In the genomic region with DNA sequence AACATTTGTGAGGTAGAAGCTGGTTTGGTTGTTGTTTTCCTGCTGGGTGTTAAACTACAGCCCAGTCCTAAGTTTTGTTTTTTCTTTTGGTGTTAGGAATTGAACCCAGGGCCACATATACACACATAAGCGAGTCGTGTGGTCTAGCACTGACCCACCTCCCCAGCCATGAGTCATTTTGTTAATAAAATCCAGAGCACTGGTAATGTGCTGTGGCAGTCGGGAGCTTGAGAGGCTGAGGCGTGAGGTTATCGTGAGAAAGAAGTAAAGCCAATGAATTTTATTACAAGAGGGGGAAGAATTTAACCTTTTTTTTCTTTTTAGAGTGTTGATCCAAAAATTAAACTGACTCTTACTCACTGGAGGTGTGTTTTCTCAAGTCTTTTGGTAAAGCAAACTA, we compare ENCODE assay signal across 22 mouse cellular contexts. TPM values are rescaled to one million over a fixed set of nuclear protein-coding genes. Genes with fewer than 3 reads are reported as not detected.
"Had no signal": no experiment of that assay in that cellular context is flagged by ENCODE, and none has a peak within 500 bp of the region (broad histone marks: within the 10 kb centered on the region; RNA-seq: fewer than 3 reads in every experiment).

No protein-coding gene starts in this region.

- DNase-seq: kidney, adult 11 months; kidney, adult 8-10 months; kidney, postnatal 10 days; kidney, postnatal 36 days; liver; lung, adult 18-20 months; lung, postnatal 10 days; lung, postnatal 36 days; thymus, adult 2 months; thymus, postnatal 14 days; thymus, postnatal 4 days had no signal

- ATAC-seq: liver, embryonic 12.5 days; midbrain, embryonic 13.5 days; midbrain, embryonic 16.5 days had no signal

- H3K9me3 ChIP-seq: limb, embryonic 10.5 days; liver, embryonic 12.5 days; liver, embryonic 15.5 days; lung, embryonic 15.5 days; midbrain, embryonic 13.5 days had no signal

- H3K4me3 ChIP-seq: kidney, embryonic 15.5 days; limb, embryonic 10.5 days; limb, embryonic 13.5 days; liver, embryonic 12.5 days; liver, embryonic 15.5 days; lung, embryonic 15.5 days; midbrain, embryonic 10.5 days; midbrain, embryonic 13.5 days had no signal

- H3K9ac ChIP-seq: kidney, embryonic 15.5 days; limb, embryonic 13.5 days; liver, embryonic 12.5 days; liver, embryonic 15.5 days; lung, embryonic 15.5 days; midbrain, embryonic 13.5 days had no signal

- H3K27ac ChIP-seq: kidney, embryonic 15.5 days; limb, embryonic 10.5 days; limb, embryonic 13.5 days; liver, embryonic 12.5 days; liver, embryonic 15.5 days; lung, embryonic 15.5 days; midbrain, embryonic 10.5 days; midbrain, embryonic 13.5 days had no signal

- H3K4me2 ChIP-seq: kidney, embryonic 15.5 days; limb, embryonic 13.5 days; liver, embryonic 12.5 days; liver, embryonic 15.5 days; lung, embryonic 15.5 days; midbrain, embryonic 13.5 days had no signal

- H3K4me1 ChIP-seq: limb, embryonic 13.5 days had no signal

- H3K27me3 ChIP-seq: kidney, embryonic 15.5 days; limb, embryonic 13.5 days; liver, embryonic 12.5 days; liver, embryonic 15.5 days; lung, embryonic 15.5 days; midbrain, embryonic 13.5 days had no signal

RNA-seq across cellular contexts. Expression of a gene that starts 56.3 kb away (rescaled TPM):
- total RNA-seq: monocyte, adult 5-6 weeks had no signal
- polyA plus RNA-seq: neural tube, embryonic 14.5 days had no signal
